Mouse (Mus musculus): ENCODE data around the gene Macrod2. TPM values are rescaled to one million over a fixed set of nuclear protein-coding genes. Genes with fewer than 3 reads are reported as not detected.

Gene Macrod2
- polyA plus RNA-seq, 1 experiment from 2014 or later: 40.0 TPM

- H3K9ac ChIP-seq: no peak overlapping the region
- H3K4me3 ChIP-seq (replicated peaks): no peak overlapping the region
- ATAC-seq: no peak
- no peaks in the 10 kb centered on the region for H3K36me3 ChIP-seq
- H3K27me3 ChIP-seq (replicated peaks): no peaks in the 10 kb centered on the region
- no peaks in the 10 kb centered on the region for H3K9me3 ChIP-seq
- H3K27ac ChIP-seq: no peak overlapping the region
- 86% methylated on average over 8 of the region's 8 CpGs for WGBS
- H3K4me2 ChIP-seq (replicated peaks): no peak overlapping the region
- no peaks in the 10 kb centered on the region for H3K4me1 ChIP-seq (replicated peaks)
Observed at GRCm38 (mm10) chr2:141073981-141074855, 679.1 kb downstream of the Macrod2 start.

GRCm38 (mm10) chr2:141078221-141078620 lies 683.1 kb downstream of the Macrod2 start:
- H3K4me2 ChIP-seq (replicated peaks): no peak overlapping the region
- no peaks in the 10 kb centered on the region for H3K27me3 ChIP-seq (replicated peaks)
- H3K36me3 ChIP-seq: no peaks in the 10 kb centered on the region
- no peaks in the 10 kb centered on the region for H3K9me3 ChIP-seq
- no peaks in the 10 kb centered on the region for H3K4me1 ChIP-seq (replicated peaks)
- no peak overlapping the region for H3K9ac ChIP-seq
- no peak for ATAC-seq
- H3K27ac ChIP-seq: no peak overlapping the region
- no peak overlapping the region for H3K4me3 ChIP-seq (replicated peaks)

GRCm38 (mm10) chr2:141091320-141091719 lies 696.2 kb downstream of the Macrod2 start:
- no peak for ATAC-seq
- 58% methylated on average over 3 of the region's 3 CpGs for WGBS
- no peak overlapping the region for H3K27ac ChIP-seq

GRCm38 (mm10) chr2:141117579-141117978 lies 722.5 kb downstream of the Macrod2 start:
- WGBS: 62% methylated on average over 1 of the region's 1 CpGs
- no peak; the same call in 1 of the 2 replicates for ATAC-seq
- H3K4me2 ChIP-seq (replicated peaks): no peak overlapping the region
- H3K4me1 ChIP-seq (replicated peaks): no peaks in the 10 kb centered on the region
- no peaks in the 10 kb centered on the region for H3K36me3 ChIP-seq
- H3K4me3 ChIP-seq (replicated peaks): no peak overlapping the region
- no peaks in the 10 kb centered on the region for H3K9me3 ChIP-seq
- no peak overlapping the region for H3K27ac ChIP-seq
- no peak overlapping the region for H3K9ac ChIP-seq
- H3K27me3 ChIP-seq (replicated peaks): no peaks in the 10 kb centered on the region

More at GRCm38 (mm10) chr2:141091320-141091719, 696.2 kb downstream of the Macrod2 start:
- H3K27me3 ChIP-seq (replicated peaks): no peaks in the 10 kb centered on the region
- no peak overlapping the region for H3K9ac ChIP-seq
- H3K4me3 ChIP-seq (replicated peaks): no peak overlapping the region
- no peaks in the 10 kb centered on the region for H3K4me1 ChIP-seq (replicated peaks)
- no peaks in the 10 kb centered on the region for H3K9me3 ChIP-seq
- H3K36me3 ChIP-seq: no peaks in the 10 kb centered on the region
- no peak overlapping the region for H3K4me2 ChIP-seq (replicated peaks)

- Histone ChIP-seq H3K9ac (no peak overlapping the region), H3K36me3 (no peaks in the 10 kb centered on the region), H3K27me3 (replicated peaks) (no peaks in the 10 kb centered on the region), H3K4me1 (replicated peaks) (no peaks in the 10 kb centered on the region), H3K4me2 (replicated peaks) (no peak overlapping the region), H3K9me3 (no peaks in the 10 kb centered on the region), H3K27ac (no peak overlapping the region), H3K4me3 (replicated peaks) (no peak overlapping the region)
- ATAC-seq: peak; percentile 51; the same call in 1 of the 2 replicates
- 86% methylated on average over 1 of the region's 1 CpGs for WGBS
Observed at GRCm38 (mm10) chr2:141123875-141124274, 728.8 kb downstream of the Macrod2 start.

- no peak for ATAC-seq
- Histone ChIP-seq H3K4me1 (replicated peaks) (no peaks in the 10 kb centered on the region), H3K36me3 (no peaks in the 10 kb centered on the region), H3K9me3 (no peaks in the 10 kb centered on the region), H3K4me2 (replicated peaks) (no peak overlapping the region), H3K27me3 (replicated peaks) (no peaks in the 10 kb centered on the region), H3K4me3 (replicated peaks) (no peak overlapping the region), H3K9ac (no peak overlapping the region), H3K27ac (no peak overlapping the region)
Observed at GRCm38 (mm10) chr2:141125638-141126037, 730.5 kb downstream of the Macrod2 start.

GRCm38 (mm10) chr2:141142266-141142665 lies 747.2 kb downstream of the Macrod2 start:
- WGBS: 50% methylated on average over 2 of the region's 2 CpGs
- no peaks in the 10 kb centered on the region for H3K27me3 ChIP-seq (replicated peaks)
- no peaks in the 10 kb centered on the region for H3K36me3 ChIP-seq
- H3K9me3 ChIP-seq: no peaks in the 10 kb centered on the region
- H3K4me1 ChIP-seq (replicated peaks): no peaks in the 10 kb centered on the region
- H3K4me2 ChIP-seq (replicated peaks): no peak overlapping the region
- no peak for ATAC-seq
- H3K4me3 ChIP-seq (replicated peaks): no peak overlapping the region
- H3K27ac ChIP-seq: no peak overlapping the region
- H3K9ac ChIP-seq: no peak overlapping the region

GRCm38 (mm10) chr2:141152011-141152772 lies 757.1 kb downstream of the Macrod2 start:
- no peaks in the 10 kb centered on the region for H3K9me3 ChIP-seq
- H3K9ac ChIP-seq: no peak overlapping the region
- H3K4me3 ChIP-seq (replicated peaks): no peak overlapping the region
- no peaks in the 10 kb centered on the region for H3K4me1 ChIP-seq (replicated peaks)
- H3K27ac ChIP-seq: no peak overlapping the region
- 82% methylated on average over 7 of the region's 7 CpGs for WGBS
- ATAC-seq: no peak
- H3K4me2 ChIP-seq (replicated peaks): no peak overlapping the region
- H3K27me3 ChIP-seq (replicated peaks): no peaks in the 10 kb centered on the region
- no peaks in the 10 kb centered on the region for H3K36me3 ChIP-seq

- WGBS: 79% methylated on average over 4 of the region's 4 CpGs
- Histone ChIP-seq H3K27me3 (replicated peaks) (no peaks in the 10 kb centered on the region), H3K4me1 (replicated peaks) (no peaks in the 10 kb centered on the region), H3K36me3 (no peaks in the 10 kb centered on the region), H3K4me3 (replicated peaks) (no peak overlapping the region), H3K9ac (no peak overlapping the region), H3K4me2 (replicated peaks) (no peak overlapping the region), H3K9me3 (no peaks in the 10 kb centered on the region), H3K27ac (no peak overlapping the region)
- no peak for ATAC-seq
Observed at GRCm38 (mm10) chr2:141155972-141156371, 760.9 kb downstream of the Macrod2 start.

GRCm38 (mm10) chr2:141156979-141157593 lies 762.0 kb downstream of the Macrod2 start:
- WGBS: 85% methylated on average over 7 of the region's 7 CpGs
- Histone ChIP-seq H3K27ac (no peak overlapping the region), H3K4me2 (replicated peaks) (no peak overlapping the region), H3K27me3 (replicated peaks) (no peaks in the 10 kb centered on the region), H3K4me1 (replicated peaks) (no peaks in the 10 kb centered on the region), H3K9ac (no peak overlapping the region), H3K4me3 (replicated peaks) (no peak overlapping the region), H3K36me3 (no peaks in the 10 kb centered on the region), H3K9me3 (no peaks in the 10 kb centered on the region)
- no peak for ATAC-seq

- no peak for ATAC-seq
- 73% methylated on average over 7 of the region's 7 CpGs for WGBS
- no peak overlapping the region for H3K4me3 ChIP-seq (replicated peaks)
Observed at GRCm38 (mm10) chr2:141158161-141158560, 763.1 kb downstream of the Macrod2 start.

GRCm38 (mm10) chr2:141163918-141164317 lies 768.8 kb downstream of the Macrod2 start:
- ATAC-seq: no peak
- no peaks in the 10 kb centered on the region for H3K36me3 ChIP-seq
- no peaks in the 10 kb centered on the region for H3K4me1 ChIP-seq (replicated peaks)
- H3K9me3 ChIP-seq: no peaks in the 10 kb centered on the region
- no peak overlapping the region for H3K9ac ChIP-seq
- H3K4me2 ChIP-seq (replicated peaks): no peak overlapping the region
- no peak overlapping the region for H3K27ac ChIP-seq
- H3K4me3 ChIP-seq (replicated peaks): no peak overlapping the region
- 74% methylated on average over 4 of the region's 4 CpGs for WGBS
- no peaks in the 10 kb centered on the region for H3K27me3 ChIP-seq (replicated peaks)

More at GRCm38 (mm10) chr2:141158161-141158560, 763.1 kb downstream of the Macrod2 start:
- Histone ChIP-seq H3K36me3 (no peaks in the 10 kb centered on the region), H3K4me2 (replicated peaks) (no peak overlapping the region), H3K4me1 (replicated peaks) (no peaks in the 10 kb centered on the region), H3K9me3 (no peaks in the 10 kb centered on the region), H3K27ac (no peak overlapping the region), H3K27me3 (replicated peaks) (no peaks in the 10 kb centered on the region), H3K9ac (no peak overlapping the region)

Data from intestine, embryonic 15.5 days (tissue).